Mouse (Mus musculus): ENCODE data around the gene Edaradd. TPM values are rescaled to one million over a fixed set of nuclear protein-coding genes. Genes with fewer than 3 reads are reported as not detected.
A peak's percentile ranks its signal among the peaks of the same experiment; 100 is the strongest.

Gene Edaradd
- polyA plus RNA-seq, 1 experiment from 2014 or later, result 2.2 TPM

DNA sequence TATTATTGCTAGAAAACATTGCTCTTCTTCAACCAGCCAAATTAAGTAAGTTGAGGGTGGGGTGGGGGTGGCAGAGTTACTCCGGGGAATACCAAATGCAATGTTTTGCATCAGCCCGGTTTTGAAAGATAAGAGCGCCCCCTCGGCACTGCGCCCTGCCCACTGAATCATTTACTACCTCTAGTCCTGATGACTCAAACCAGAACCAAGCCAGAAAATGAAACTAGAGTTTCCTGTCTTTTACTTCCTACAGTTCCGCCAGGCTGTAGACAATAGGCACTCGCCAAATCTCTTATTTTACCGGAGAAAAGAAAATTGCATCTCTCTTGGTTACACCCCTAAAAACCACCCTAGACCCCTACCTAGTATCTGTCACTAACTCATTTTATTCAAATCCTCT, 59.8 kb downstream of the Edaradd start:
- Histone ChIP-seq H3K4me2 (ENCODE audit: low read depth, low read length) (peak overlapping the region; percentile 95), H3K9ac (ENCODE audit: low read length) (peak overlapping the region; percentile 92), H3K27ac (ENCODE audit: low read length) (peak overlapping the region; percentile 84), H3K9me3 (replicated peaks; ENCODE audit: control insufficient read depth, low read length) (no peaks in the 10 kb centered on the region), H3K4me1 (ENCODE audit: control insufficient read depth, insufficient read depth, low read length) (peaks cover 9% of the 10 kb centered on the region), H3K27me3 (ENCODE audit: control insufficient read depth, insufficient read depth, low read length) (no peaks in the 10 kb centered on the region), H3K36me3 (ENCODE audit: control insufficient read depth, insufficient read depth) (no peaks in the 10 kb centered on the region; the same call in 1 of the 2 replicates), H3K4me3 (ENCODE audit: low read length) (peak overlapping the region; percentile 91)
- 0 out of 2 replicates have a peak, but pooled peaks have one; percentile 1 for ATAC-seq (replicated peaks; ENCODE audit: extremely low read depth, insufficient read depth, low FRiP score)
- WGBS, result 3% methylated on average over 8 of the region's 8 CpGs

DNA sequence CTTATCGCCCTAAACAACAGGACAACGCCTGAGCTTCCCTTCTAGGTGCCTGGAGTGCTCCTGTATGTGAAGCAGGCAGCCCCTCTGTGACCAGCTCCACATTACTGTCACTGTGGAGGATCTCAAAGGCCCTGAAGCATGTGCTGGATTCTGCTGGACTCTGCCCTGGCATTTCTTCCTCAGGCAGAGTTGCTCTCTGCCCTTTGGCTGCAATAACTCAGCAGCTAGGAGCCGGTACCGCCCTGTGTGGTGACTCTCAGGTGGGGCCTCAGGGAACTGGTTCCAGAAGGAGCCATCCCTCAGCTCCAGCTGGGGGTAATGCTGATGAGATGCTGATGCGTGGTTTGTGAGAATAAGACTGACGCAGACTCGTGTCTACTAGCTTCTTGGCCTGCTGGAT, 63.5 kb downstream of the Edaradd start:
- no peaks in the 10 kb centered on the region for H3K27me3 ChIP-seq (ENCODE audit: control insufficient read depth, insufficient read depth, low read length)
- no peak overlapping the region for H3K9ac ChIP-seq (ENCODE audit: low read length)
- H3K4me2 ChIP-seq (ENCODE audit: low read depth, low read length), result no peak overlapping the region
- no peak overlapping the region for H3K4me3 ChIP-seq (ENCODE audit: low read length)
- no peak overlapping the region for H3K27ac ChIP-seq (ENCODE audit: low read length)
- H3K9me3 ChIP-seq (replicated peaks; ENCODE audit: control insufficient read depth, low read length), result no peaks in the 10 kb centered on the region
- peaks cover 5% of the 10 kb centered on the region for H3K4me1 ChIP-seq (ENCODE audit: control insufficient read depth, insufficient read depth, low read length)
- no peak for ATAC-seq (replicated peaks; ENCODE audit: extremely low read depth, insufficient read depth, low FRiP score)
- H3K36me3 ChIP-seq (ENCODE audit: control insufficient read depth, insufficient read depth), result peaks cover 10% of the 10 kb centered on the region
- 76% methylated on average over 7 of the region's 7 CpGs for WGBS

GRCm38 (mm10) chr13:12454686-12455390, 65.4 kb downstream of the Edaradd start:
- ATAC-seq (replicated peaks; ENCODE audit: extremely low read depth, insufficient read depth, low FRiP score), result no peak
- Histone ChIP-seq H3K9me3 (replicated peaks; ENCODE audit: control insufficient read depth, low read length) (no peaks in the 10 kb centered on the region), H3K4me1 (ENCODE audit: control insufficient read depth, insufficient read depth, low read length) (peaks cover under 1% of the 10 kb centered on the region; the same call in 1 of the 2 replicates), H3K4me2 (ENCODE audit: low read depth, low read length) (no peak overlapping the region), H3K27ac (ENCODE audit: low read length) (no peak overlapping the region), H3K36me3 (ENCODE audit: control insufficient read depth, insufficient read depth) (peaks cover 19% of the 10 kb centered on the region), H3K27me3 (ENCODE audit: control insufficient read depth, insufficient read depth, low read length) (no peaks in the 10 kb centered on the region), H3K4me3 (ENCODE audit: low read length) (no peak overlapping the region), H3K9ac (ENCODE audit: low read length) (no peak overlapping the region)
- 84% methylated on average over 7 of the region's 7 CpGs for WGBS

- H3K4me1 ChIP-seq (ENCODE audit: control insufficient read depth, insufficient read depth, low read length), result no peaks in the 10 kb centered on the region
- H3K4me2 ChIP-seq (ENCODE audit: low read depth, low read length), result no peak overlapping the region
- no peak overlapping the region for H3K4me3 ChIP-seq (ENCODE audit: low read length)
- H3K9ac ChIP-seq (ENCODE audit: low read length), result no peak overlapping the region
- H3K27me3 ChIP-seq (ENCODE audit: control insufficient read depth, insufficient read depth, low read length), result no peaks in the 10 kb centered on the region
- H3K9me3 ChIP-seq (replicated peaks; ENCODE audit: control insufficient read depth, low read length), result no peaks in the 10 kb centered on the region
- H3K36me3 ChIP-seq (ENCODE audit: control insufficient read depth, insufficient read depth), result peaks cover 19% of the 10 kb centered on the region
- no peak overlapping the region for H3K27ac ChIP-seq (ENCODE audit: low read length)
- 90% methylated on average over 14 of the region's 14 CpGs for WGBS
- no peak for ATAC-seq (replicated peaks; ENCODE audit: extremely low read depth, insufficient read depth, low FRiP score)
These were observed 67.1 kb downstream of the Edaradd start for GRCm38 (mm10) chr13:12453150-12453549.

GRCm38 (mm10) chr13:12442008-12442587, 78.1 kb downstream of the Edaradd start:
- peaks cover 33% of the 10 kb centered on the region for H3K36me3 ChIP-seq (ENCODE audit: control insufficient read depth, insufficient read depth)
- WGBS, result 57% methylated on average over 2 of the region's 2 CpGs
- peak; percentile 55 for ATAC-seq (replicated peaks; ENCODE audit: extremely low read depth, insufficient read depth, low FRiP score)

DNA sequence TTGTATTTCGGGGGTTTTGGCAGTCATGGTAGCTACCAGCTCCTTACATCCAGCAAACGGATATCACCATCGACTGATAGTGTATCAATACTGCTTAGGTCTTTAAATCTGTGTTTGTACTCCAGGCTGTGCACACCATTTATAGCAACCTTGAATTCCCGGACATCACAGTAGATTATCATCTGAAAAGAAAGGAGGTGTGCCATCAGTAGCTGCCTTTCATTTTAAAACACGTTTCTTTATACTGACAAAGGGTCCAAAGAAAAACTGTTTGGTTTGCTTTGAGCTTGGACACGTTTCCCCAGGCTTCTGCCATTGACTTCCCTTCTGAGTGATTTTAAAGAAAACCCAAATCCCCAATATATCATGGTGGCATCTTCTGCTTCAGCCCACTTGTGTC, 79.4 kb downstream of the Edaradd start:
- H3K27ac ChIP-seq (ENCODE audit: low read length), result no peak overlapping the region
- peaks cover 11% of the 10 kb centered on the region for H3K4me1 ChIP-seq (ENCODE audit: control insufficient read depth, insufficient read depth, low read length)
- H3K36me3 ChIP-seq (ENCODE audit: control insufficient read depth, insufficient read depth), result peaks cover 36% of the 10 kb centered on the region
- no peak overlapping the region for H3K9ac ChIP-seq (ENCODE audit: low read length)
- no peak for ATAC-seq (replicated peaks; ENCODE audit: extremely low read depth, insufficient read depth, low FRiP score)
- no peaks in the 10 kb centered on the region for H3K27me3 ChIP-seq (ENCODE audit: control insufficient read depth, insufficient read depth, low read length)
- H3K4me2 ChIP-seq (ENCODE audit: low read depth, low read length), result no peak overlapping the region
- no peaks in the 10 kb centered on the region for H3K9me3 ChIP-seq (replicated peaks; ENCODE audit: control insufficient read depth, low read length)
- 88% methylated on average over 6 of the region's 6 CpGs for WGBS
- no peak overlapping the region for H3K4me3 ChIP-seq (ENCODE audit: low read length)

More at GRCm38 (mm10) chr13:12442008-12442587, 78.1 kb downstream of the Edaradd start:
- H3K9me3 ChIP-seq (replicated peaks; ENCODE audit: control insufficient read depth, low read length), result no peaks in the 10 kb centered on the region
- no peaks in the 10 kb centered on the region for H3K27me3 ChIP-seq (ENCODE audit: control insufficient read depth, insufficient read depth, low read length)
- H3K4me2 ChIP-seq (ENCODE audit: low read depth, low read length), result no peak overlapping the region
- H3K4me1 ChIP-seq (ENCODE audit: control insufficient read depth, insufficient read depth, low read length), result peaks cover 11% of the 10 kb centered on the region
- no peak overlapping the region for H3K4me3 ChIP-seq (ENCODE audit: low read length)
- H3K9ac ChIP-seq (ENCODE audit: low read length), result no peak overlapping the region
- H3K27ac ChIP-seq (ENCODE audit: low read length), result peak overlapping the region; percentile 43

DNA sequence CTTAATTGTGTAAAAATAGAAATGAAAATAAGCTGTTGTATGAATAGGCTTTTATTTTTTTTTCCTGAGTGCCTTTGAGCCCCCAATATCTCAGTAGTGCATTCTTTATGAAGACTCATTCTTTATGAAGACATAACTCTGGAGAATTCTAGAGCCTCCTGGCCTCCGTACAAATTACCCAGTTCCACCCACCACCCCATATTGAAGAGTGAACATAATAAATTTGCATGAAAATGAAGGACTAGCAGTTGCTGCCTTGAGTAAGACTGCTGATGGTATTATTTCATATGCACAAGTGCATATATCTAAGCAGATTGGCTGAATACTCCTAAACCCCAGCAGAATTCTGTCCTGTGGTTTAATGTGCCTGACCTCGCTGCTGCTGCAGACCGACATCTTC, 80.7 kb downstream of the Edaradd start:
- peaks cover 40% of the 10 kb centered on the region for H3K36me3 ChIP-seq (ENCODE audit: control insufficient read depth, insufficient read depth)

DNA sequence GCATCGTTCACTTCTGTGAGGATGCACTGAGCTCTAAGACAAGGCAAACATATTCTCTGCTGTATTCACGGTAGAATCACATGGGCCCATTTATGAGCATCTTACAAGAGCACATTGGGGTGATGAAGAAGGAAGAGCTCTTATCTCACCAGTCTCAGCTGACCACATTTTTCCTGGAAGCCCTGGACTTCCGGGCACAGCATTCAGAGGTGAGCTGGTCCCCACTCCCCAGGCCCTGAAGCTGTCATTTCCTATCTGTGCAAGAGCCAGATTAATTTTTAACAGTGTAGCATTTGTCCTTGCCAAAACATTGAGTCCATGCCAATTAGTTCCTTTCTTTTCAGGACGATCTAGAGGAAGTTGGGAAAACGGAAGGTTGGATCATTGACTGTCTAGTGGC, 86.4 kb downstream of the Edaradd start:
- Histone ChIP-seq H3K9me3 (replicated peaks; ENCODE audit: control insufficient read depth, low read length) (no peaks in the 10 kb centered on the region), H3K4me1 (ENCODE audit: control insufficient read depth, insufficient read depth, low read length) (no peaks in the 10 kb centered on the region), H3K9ac (ENCODE audit: low read length) (no peak overlapping the region), H3K4me2 (ENCODE audit: low read depth, low read length) (no peak overlapping the region), H3K27me3 (ENCODE audit: control insufficient read depth, insufficient read depth, low read length) (no peaks in the 10 kb centered on the region), H3K27ac (ENCODE audit: low read length) (no peak overlapping the region), H3K4me3 (ENCODE audit: low read length) (no peak overlapping the region), H3K36me3 (ENCODE audit: control insufficient read depth, insufficient read depth) (peaks cover 71% of the 10 kb centered on the region)
- 74% methylated on average over 5 of the region's 5 CpGs for WGBS
- no peak for ATAC-seq (replicated peaks; ENCODE audit: extremely low read depth, insufficient read depth, low FRiP score)

More for the DNA sequence above, 80.7 kb downstream of the Edaradd start:
- 91% methylated on average over 3 of the region's 3 CpGs for WGBS
- Histone ChIP-seq H3K4me2 (ENCODE audit: low read depth, low read length) (no peak overlapping the region), H3K27ac (ENCODE audit: low read length) (no peak overlapping the region), H3K27me3 (ENCODE audit: control insufficient read depth, insufficient read depth, low read length) (no peaks in the 10 kb centered on the region), H3K4me3 (ENCODE audit: low read length) (no peak overlapping the region), H3K9me3 (replicated peaks; ENCODE audit: control insufficient read depth, low read length) (no peaks in the 10 kb centered on the region), H3K9ac (ENCODE audit: low read length) (no peak overlapping the region), H3K4me1 (ENCODE audit: control insufficient read depth, insufficient read depth, low read length) (peaks cover 11% of the 10 kb centered on the region)
- no peak for ATAC-seq (replicated peaks; ENCODE audit: extremely low read depth, insufficient read depth, low FRiP score)

DNA sequence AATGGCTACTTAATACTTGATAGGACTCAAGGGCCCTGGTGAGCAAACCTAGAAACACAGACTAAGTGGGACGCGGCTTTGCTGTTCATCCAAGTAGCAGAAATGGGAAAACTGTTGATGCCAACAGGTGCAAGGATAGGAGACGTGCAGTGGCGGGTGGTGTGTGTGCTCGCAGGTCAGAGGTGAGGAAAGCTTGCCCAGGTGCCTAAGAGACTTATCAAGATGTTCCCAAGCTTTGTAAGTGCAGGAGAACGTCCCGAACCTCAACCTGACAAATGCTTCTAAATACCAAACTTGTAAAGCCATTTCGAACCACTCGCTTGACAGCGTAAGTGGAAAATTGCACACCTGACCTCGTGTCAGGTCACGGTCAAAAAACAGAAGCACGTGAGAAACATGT, 91.7 kb downstream of the Edaradd start:
- Histone ChIP-seq H3K4me2 (ENCODE audit: low read depth, low read length) (no peak overlapping the region), H3K27me3 (ENCODE audit: control insufficient read depth, insufficient read depth, low read length) (no peaks in the 10 kb centered on the region), H3K9me3 (replicated peaks; ENCODE audit: control insufficient read depth, low read length) (no peaks in the 10 kb centered on the region), H3K9ac (ENCODE audit: low read length) (no peak overlapping the region), H3K4me1 (ENCODE audit: control insufficient read depth, insufficient read depth, low read length) (no peaks in the 10 kb centered on the region), H3K27ac (ENCODE audit: low read length) (no peak overlapping the region), H3K36me3 (ENCODE audit: control insufficient read depth, insufficient read depth) (peaks cover 64% of the 10 kb centered on the region), H3K4me3 (ENCODE audit: low read length) (no peak overlapping the region)
- 93% methylated on average over 13 of the region's 13 CpGs for WGBS
- ATAC-seq (replicated peaks; ENCODE audit: extremely low read depth, insufficient read depth, low FRiP score), result no peak
